15 mouse cellular contexts compared by ENCODE assay signal in genomic region chr9:20712934-20713477, GRCm38 (mm10). TPM values are rescaled to one million over a fixed set of nuclear protein-coding genes. Genes with fewer than 3 reads are reported as not detected.
DNase-seq lines count a peak whose midpoint lies in the region; ATAC-seq and TF ChIP-seq lines count a peak whose summit lies in the region.
"Had no signal": no experiment of that assay in that cellular context is flagged by ENCODE, and none has a peak within 500 bp of the region (broad histone marks: within the 10 kb centered on the region; RNA-seq: fewer than 3 reads in every experiment).

No protein-coding gene starts in this region.

- WGBS in embryonic facial prominence, embryonic 10.5 days: 77% methylated on average over 5 of the region's 5 CpGs
- WGBS in hindbrain, embryonic 11.5 days: 65% methylated on average over 5 of the region's 5 CpGs
- 50% methylated on average over 5 of the region's 5 CpGs for WGBS in midbrain, embryonic 13.5 days

- TF ChIP-seq POLR2A in brain, embryonic 14.5 days (IDR thresholded peaks at IDR 0.05; ENCODE audit: borderline replicate concordance, extremely low read depth, insufficient read depth, insufficient read length, poor library complexity, severe bottlenecking): no peak

- peak overlapping the region; percentile 35; the same call in 1 of the 2 replicates for H3K27ac ChIP-seq in embryonic facial prominence, embryonic 10.5 days (replicated peaks)
- H3K27ac ChIP-seq in hindbrain, embryonic 11.5 days (ENCODE audit: low read depth, low read length): peak overlapping the region; percentile 85
- H3K27ac ChIP-seq in midbrain, embryonic 13.5 days: peak overlapping the region; percentile 83
- H3K27ac ChIP-seq: heart, embryonic 13.5 days; liver, embryonic 13.5 days had no signal

- no peak overlapping the region for H3K4me3 ChIP-seq in embryonic facial prominence, embryonic 10.5 days
- H3K4me3 ChIP-seq in hindbrain, embryonic 11.5 days (ENCODE audit: low read depth, low read length): no peak overlapping the region
- no peak overlapping the region for H3K4me3 ChIP-seq in midbrain, embryonic 13.5 days (replicated peaks)
- H3K4me3 ChIP-seq: heart, embryonic 13.5 days; liver, embryonic 13.5 days had no signal

- peak; percentile 65 for DNase-seq in brain, embryonic 14.5 days (ENCODE audit: low read depth)
- no peak for DNase-seq in embryonic facial prominence, embryonic 10.5 days (ENCODE audit: low spot score)
- peak; percentile 16 for DNase-seq in hindbrain, embryonic 11.5 days (ENCODE audit: low spot score)
- DNase-seq in embryo, embryonic 9.5 days (ENCODE audit: extremely low spot score): no peak
- DNase-seq in right cerebral cortex, postnatal 36 days (ENCODE audit: low spot score in 2 of 2): no peak
- DNase-seq: cerebellum, adult 8-10 months; gastrocnemius, postnatal 36 days; liver, embryonic 13.5 days; lung, postnatal 14 days; thymus, postnatal 25 days had no signal

- no peaks in the 10 kb centered on the region for H3K27me3 ChIP-seq in embryonic facial prominence, embryonic 10.5 days (replicated peaks; ENCODE audit: low read depth, poor library complexity, severe bottlenecking)
- no peaks in the 10 kb centered on the region for H3K27me3 ChIP-seq in hindbrain, embryonic 11.5 days (ENCODE audit: control insufficient read depth, insufficient read depth, low read length)
- no peaks in the 10 kb centered on the region for H3K27me3 ChIP-seq in midbrain, embryonic 13.5 days
- H3K27me3 ChIP-seq: liver, embryonic 13.5 days had no signal

- H3K9me3 ChIP-seq in embryonic facial prominence, embryonic 10.5 days: 0 out of 2 replicates have a peak, but pooled peaks cover 3% of the 10 kb centered on the region
- no peaks in the 10 kb centered on the region for H3K9me3 ChIP-seq in hindbrain, embryonic 11.5 days (ENCODE audit: control insufficient read depth, low read length)
- H3K9me3 ChIP-seq in midbrain, embryonic 13.5 days: no peaks in the 10 kb centered on the region
- H3K9me3 ChIP-seq: heart, embryonic 13.5 days; liver, embryonic 13.5 days had no signal

- H3K4me2 ChIP-seq in hindbrain, embryonic 11.5 days (replicated peaks; ENCODE audit: low read depth, low read length): no peak overlapping the region
- H3K4me2 ChIP-seq in midbrain, embryonic 13.5 days (replicated peaks): no peak overlapping the region
- H3K4me2 ChIP-seq: heart, embryonic 13.5 days; liver, embryonic 13.5 days had no signal

- peaks cover 11% of the 10 kb centered on the region for H3K4me1 ChIP-seq in embryonic facial prominence, embryonic 10.5 days
- peaks cover 4% of the 10 kb centered on the region for H3K4me1 ChIP-seq in hindbrain, embryonic 11.5 days (replicated peaks; ENCODE audit: control insufficient read depth, insufficient read depth, low read length)
- peaks cover 21% of the 10 kb centered on the region for H3K4me1 ChIP-seq in midbrain, embryonic 13.5 days (replicated peaks)
- H3K4me1 ChIP-seq: heart, embryonic 13.5 days; liver, embryonic 13.5 days had no signal

- no peak for TF ChIP-seq CTCF in brain, embryonic 14.5 days (IDR thresholded peaks at IDR 0.05; ENCODE audit: borderline replicate concordance, extremely low read depth, insufficient read depth, insufficient read length)

- H3K36me3 ChIP-seq in embryonic facial prominence, embryonic 10.5 days (replicated peaks): no peaks in the 10 kb centered on the region
- no peaks in the 10 kb centered on the region for H3K36me3 ChIP-seq in hindbrain, embryonic 11.5 days (ENCODE audit: control insufficient read depth, insufficient read depth, low read length)
- H3K36me3 ChIP-seq in midbrain, embryonic 13.5 days: peaks cover 5% of the 10 kb centered on the region
- H3K36me3 ChIP-seq: heart, embryonic 13.5 days; liver, embryonic 13.5 days had no signal

- peak; percentile 65 for ATAC-seq in hindbrain, embryonic 11.5 days (ENCODE audit: low FRiP score)
- ATAC-seq in midbrain, embryonic 13.5 days: peak; percentile 67
- ATAC-seq in granulocyte monocyte progenitor cell, adult 5-6 weeks (replicated peaks; ENCODE audit: poor library complexity, severe bottlenecking): no peak
- ATAC-seq in inflammation-experienced regulatory T-cells, adult 6 months: no peak

- peak overlapping the region; percentile 12; the same call in 1 of the 2 replicates for H3K9ac ChIP-seq in hindbrain, embryonic 11.5 days (ENCODE audit: low read depth, low read length)
- H3K9ac ChIP-seq in midbrain, embryonic 13.5 days (replicated peaks): no peak overlapping the region; the same call in 1 of the 2 replicates
- H3K9ac ChIP-seq: heart, embryonic 13.5 days; liver, embryonic 13.5 days had no signal

RNA-seq across cellular contexts. Expression of gene Olfm2, which starts 33.1 kb away (rescaled TPM):
- polyA plus RNA-seq in brain, embryonic 14.5 days (2012; rRNA removed): 139 and 162 TPM in 2 replicates
- 13.1 and 20.1 TPM in 2 replicates for polyA plus RNA-seq in embryonic facial prominence, embryonic 10.5 days (2016; fragmentation: Nextera tagmentation; extraction: Ambion mirVana)
- 64.4 and 65.1 TPM in 2 replicates for polyA plus RNA-seq in hindbrain, embryonic 11.5 days (2014; fragmentation: Nextera tagmentation; extraction: Ambion mirVana)
- 92.0 and 96.7 TPM in 2 replicates for polyA plus RNA-seq in midbrain, embryonic 13.5 days (2015; fragmentation: Nextera tagmentation; extraction: Ambion mirVana)
- total RNA-seq in granulocyte monocyte progenitor cell, adult 5-6 weeks (2014; fragmentation: Nextera tagmentation): not detected in 2 replicates
- total RNA-seq in granulocyte monocyte progenitor cell, adult 5-6 weeks (2017): 0.09 TPM in 1 of 2 replicates, not detected in the other
- polyA plus RNA-seq in inflammation-experienced regulatory T-cells, adult 6 months (2017; shearing (Covaris generic)): under 1 TPM in 1 of 3 experiments, not detected in 2; 0.90 TPM
- total RNA-seq: hematopoietic stem cell, adult 5-6 weeks had no signal

Comparison
In these comparisons a context has a peak if more than half of its experiments do, and no peak if none do; other contexts are left out.
1. DNase-seq: peak in brain, embryonic 14.5 days (single experiment) and hindbrain, embryonic 11.5 days (single experiment); none in embryonic facial prominence, embryonic 10.5 days (single experiment), embryo, embryonic 9.5 days (single experiment) and right cerebral cortex, postnatal 36 days (0 of 2).
2. H3K27ac ChIP-seq: peak in every context shown above with its lines; median percentile 85 in hindbrain, embryonic 11.5 days; 83 in midbrain, embryonic 13.5 days; 35 in embryonic facial prominence, embryonic 10.5 days.
3. ATAC-seq: peak in hindbrain, embryonic 11.5 days (single experiment) and midbrain, embryonic 13.5 days (single experiment); none in granulocyte monocyte progenitor cell, adult 5-6 weeks (single experiment) and inflammation-experienced regulatory T-cells, adult 6 months (single experiment).